Mouse (Mus musculus) ES-E14 (cell line): Measurements from ENCODE around the gene Esrp2.

Experiments
- CHD2 ChIP-seq: IDR thresholded peaks from 2 replicates; pipeline ENCODE4 v1.6.1; 2014; ENCODE audit warnings: mild to moderate bottlenecking, low read depth, low read length, inconsistent platforms
- HCFC1 ChIP-seq: IDR thresholded peaks from 2 replicates; pipeline ENCODE4 v1.6.1; 2012; ENCODE audit warnings: low read length, inconsistent platforms, borderline replicate concordance; ENCODE audit not compliant: insufficient read depth
- ZC3H11A ChIP-seq: IDR thresholded peaks from 2 replicates; pipeline ENCODE4 v1.6.1; 2012; ENCODE audit warnings: low read depth, mild to moderate bottlenecking, inconsistent platforms, low read length, borderline replicate concordance
- ZNF384 ChIP-seq: IDR thresholded peaks from 2 replicates; pipeline ENCODE4 v1.6.1; 2012; ENCODE audit warnings: low read depth, low read length, inconsistent platforms

GRCm38 (mm10) chr8:106108729-106109128 lies 28.0 kb downstream of the Esrp2 start:
- TF ChIP-seq ZC3H11A (no peak), HCFC1 (no peak), CHD2 (no peak), ZNF384 (no peak)
